Mouse (Mus musculus): ENCODE measurements around the gene Slc4a1. TPM values are rescaled to one million over a fixed set of nuclear protein-coding genes. Genes with fewer than 3 reads are reported as not detected.
"Not testable (repeated sequence)": the region's sequence is repeated elsewhere in the genome, so short reads cannot be mapped to it uniquely, and the experiment has no call there.

The Slc4a1 gene
- polyA plus RNA-seq, 1 experiment from 2014 or later = 4.4 TPM

DNA sequence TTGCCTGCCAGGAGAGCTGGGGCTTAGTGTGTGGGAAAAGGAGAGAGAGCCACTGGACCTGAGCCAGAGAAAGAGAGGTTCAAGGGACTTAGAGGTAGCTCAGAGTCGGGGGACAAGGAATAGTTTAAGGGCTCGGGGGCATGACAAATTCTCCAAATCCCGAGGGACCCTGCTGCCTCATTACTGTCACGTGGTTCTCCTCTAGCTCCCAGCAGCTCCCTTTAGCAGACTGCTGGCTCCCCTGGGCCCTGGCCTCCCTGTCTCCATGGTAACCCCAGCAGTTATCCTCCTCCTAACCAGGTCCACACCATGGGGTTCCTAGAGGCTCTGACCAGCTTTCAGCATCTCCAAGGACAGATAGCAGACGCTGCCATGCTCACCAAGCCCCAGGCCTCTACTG lies 29.2 kb upstream of the Slc4a1 start:
- peak overlapping the region; percentile 83 for H3K4me3 ChIP-seq
- H3K9me3 ChIP-seq = no peaks in the 10 kb centered on the region
- peak overlapping the region; percentile 94 for H3K9ac ChIP-seq
- H3K27ac ChIP-seq = peak overlapping the region; percentile 98
- H3K36me3 ChIP-seq = peaks cover 22% of the 10 kb centered on the region
- H3K4me2 ChIP-seq = peak overlapping the region; percentile 97
- 5% methylated on average over 5 of the region's 5 CpGs for WGBS
- peaks cover 70% of the 10 kb centered on the region for H3K4me1 ChIP-seq (replicated peaks)
- 0 out of 2 replicates have a peak, but pooled peaks have one; percentile 15 for ATAC-seq (ENCODE audit: low FRiP score)
- H3K27me3 ChIP-seq = peaks cover 16% of the 10 kb centered on the region

GRCm38 (mm10) chr11:102394421-102395124 lies 28.6 kb upstream of the Slc4a1 start:
- H3K4me1 ChIP-seq (replicated peaks) = peaks cover 64% of the 10 kb centered on the region
- H3K9me3 ChIP-seq = no peaks in the 10 kb centered on the region
- H3K9ac ChIP-seq = peak overlapping the region; percentile 94
- peak overlapping the region; percentile 83 for H3K4me3 ChIP-seq
- no peak for ATAC-seq (ENCODE audit: low FRiP score)
- 70% methylated on average over 9 of the region's 9 CpGs for WGBS
- H3K27me3 ChIP-seq = peaks cover 12% of the 10 kb centered on the region
- H3K27ac ChIP-seq = peak overlapping the region; percentile 98
- H3K36me3 ChIP-seq = peaks cover 16% of the 10 kb centered on the region
- H3K4me2 ChIP-seq = peak overlapping the region; percentile 97

- 6% methylated on average over 17 of the region's 17 CpGs for WGBS
- Histone ChIP-seq H3K36me3 (peaks cover 9% of the 10 kb centered on the region), H3K4me2 (peak overlapping the region; percentile 97), H3K4me3 (peak overlapping the region; percentile 83), H3K4me1 (replicated peaks) (peaks cover 57% of the 10 kb centered on the region), H3K9ac (peak overlapping the region; percentile 94), H3K9me3 (no peaks in the 10 kb centered on the region), H3K27ac (peak overlapping the region; percentile 98), H3K27me3 (peaks cover 6% of the 10 kb centered on the region; the same call in 1 of the 2 replicates)
- peak; percentile 64 for ATAC-seq (ENCODE audit: low FRiP score)
Observed at GRCm38 (mm10) chr11:102393719-102394420, 27.9 kb upstream of the Slc4a1 start.

DNA sequence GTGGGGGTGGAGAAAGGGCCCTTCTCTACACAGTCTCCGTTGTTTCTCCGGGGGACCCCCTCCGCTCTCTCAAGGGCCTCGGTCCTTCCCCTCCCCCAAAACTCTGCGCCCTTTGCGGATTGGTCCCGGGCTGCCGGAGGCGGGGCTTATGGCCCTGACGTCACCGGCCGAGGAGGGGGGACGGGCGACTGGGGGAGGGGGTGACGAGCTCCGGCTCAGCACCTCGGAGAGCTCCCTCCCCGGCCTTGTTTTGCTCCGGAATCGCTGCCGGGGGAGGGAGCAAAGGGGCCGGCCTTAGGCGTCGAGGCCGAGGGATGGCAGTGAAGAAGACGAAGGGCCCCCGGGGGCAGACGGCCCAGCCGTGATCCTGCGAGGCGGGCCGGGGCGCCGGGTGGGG lies 27.2 kb upstream of the Slc4a1 start, which contains the start of gene Rundc3a:
Gene Rundc3a (plus strand): TSS at position 166 of the 397 bp plus-strand sequence.
- peak within 1 kb of the TSS; percentile 94 for H3K9ac ChIP-seq
- peak; percentile 87 for ATAC-seq (ENCODE audit: low FRiP score)
- peak within 1 kb of the TSS; percentile 83 for H3K4me3 ChIP-seq
- H3K36me3 ChIP-seq = peaks cover 4% of the 10 kb centered on the region
- H3K27me3 ChIP-seq = peaks cover 4% of the 10 kb centered on the region; the same call in 1 of the 2 replicates
- H3K4me1 ChIP-seq (replicated peaks) = peaks cover 52% of the 10 kb centered on the region
- H3K9me3 ChIP-seq = no peaks in the 10 kb centered on the region
- peak within 1 kb of the TSS; percentile 98 for H3K27ac ChIP-seq
- under 1% methylated on average over 34 of the region's 34 CpGs for WGBS
- peak within 1 kb of the TSS; percentile 97 for H3K4me2 ChIP-seq

DNA sequence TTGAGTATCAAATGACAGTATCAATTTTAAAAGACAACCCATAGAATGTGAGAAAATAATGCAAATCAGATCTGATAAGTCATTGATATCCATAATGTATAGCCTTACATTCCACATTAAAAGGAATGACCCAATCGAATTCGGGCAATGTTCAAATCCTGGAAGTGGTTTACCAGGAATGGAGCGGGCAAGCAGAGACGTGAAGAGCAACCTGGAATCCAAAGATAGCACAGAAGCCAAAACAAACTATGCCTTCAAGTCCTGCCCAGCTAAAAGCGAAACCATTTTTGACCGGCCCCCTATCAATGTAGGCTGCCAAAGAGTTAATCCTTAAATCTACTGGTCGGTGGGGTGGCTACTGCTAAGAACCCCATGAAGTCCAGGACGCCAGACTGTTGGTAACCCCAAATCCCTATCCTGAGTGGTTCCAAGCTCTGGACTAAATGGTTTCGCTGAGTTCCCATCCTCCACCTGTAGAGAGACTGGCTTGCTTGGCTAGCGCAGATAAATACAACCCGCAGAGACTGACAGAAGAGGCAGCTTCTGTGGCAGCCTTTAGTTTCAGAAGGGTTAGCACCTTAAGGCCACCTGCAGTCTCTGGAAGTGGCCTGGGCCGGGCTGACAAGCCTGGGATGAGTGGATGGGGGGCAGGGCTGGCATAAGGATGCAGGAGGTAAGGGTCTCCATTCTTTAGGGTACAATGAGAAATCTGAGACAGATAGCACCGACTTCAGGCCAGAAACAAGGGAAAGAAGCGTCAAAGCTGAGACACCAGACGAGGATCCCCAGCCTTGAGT lies 26.6 kb upstream of the Slc4a1 start:
- Histone ChIP-seq H3K36me3 (no peaks in the 10 kb centered on the region), H3K9ac (peak overlapping the region; percentile 94), H3K27ac (peak overlapping the region; percentile 98), H3K27me3 (no peaks in the 10 kb centered on the region), H3K4me3 (peak overlapping the region; percentile 83), H3K4me2 (peak overlapping the region; percentile 97), H3K9me3 (no peaks in the 10 kb centered on the region), H3K4me1 (replicated peaks) (peaks cover 46% of the 10 kb centered on the region)
- peak; percentile 36 for ATAC-seq (ENCODE audit: low FRiP score)
- 24% methylated on average over 15 of the region's 15 CpGs for WGBS

- H3K27ac ChIP-seq; H3K27me3 ChIP-seq; H3K9ac ChIP-seq; H3K9me3 ChIP-seq; ATAC-seq (ENCODE audit: low FRiP score); H3K36me3 ChIP-seq; H3K4me3 ChIP-seq; H3K4me2 ChIP-seq: not testable (repeated sequence)
- 91% methylated on average over 4 of the region's 5 CpGs for WGBS
- peaks cover 14% of the 10 kb centered on the region for H3K4me1 ChIP-seq (replicated peaks)
Observed at GRCm38 (mm10) chr11:102389436-102389835, 23.4 kb upstream of the Slc4a1 start.

GRCm38 (mm10) chr11:102386121-102386520 lies 20.1 kb upstream of the Slc4a1 start:
- no peak for ATAC-seq (ENCODE audit: low FRiP score)
- H3K4me2 ChIP-seq = no peak overlapping the region
- 74% methylated on average over 5 of the region's 5 CpGs for WGBS
- no peaks in the 10 kb centered on the region for H3K9me3 ChIP-seq
- H3K27me3 ChIP-seq = 0 out of 2 replicates have a peak, but pooled peaks cover 6% of the 10 kb centered on the region
- no peaks in the 10 kb centered on the region for H3K36me3 ChIP-seq
- no peak overlapping the region for H3K9ac ChIP-seq
- 0 out of 2 replicates have a peak, but pooled peaks cover 4% of the 10 kb centered on the region for H3K4me1 ChIP-seq (replicated peaks)
- no peak overlapping the region for H3K4me3 ChIP-seq
- H3K27ac ChIP-seq = no peak overlapping the region

- Histone ChIP-seq H3K9ac (no peak overlapping the region), H3K27ac (no peak overlapping the region), H3K36me3 (no peaks in the 10 kb centered on the region), H3K4me3 (no peak overlapping the region), H3K4me2 (no peak overlapping the region), H3K27me3 (0 out of 2 replicates have a peak, but pooled peaks cover 6% of the 10 kb centered on the region), H3K4me1 (replicated peaks) (0 out of 2 replicates have a peak, but pooled peaks cover 4% of the 10 kb centered on the region), H3K9me3 (no peaks in the 10 kb centered on the region)
- no peak for ATAC-seq (ENCODE audit: low FRiP score)
- 50% methylated on average over 4 of the region's 4 CpGs for WGBS
Observed at GRCm38 (mm10) chr11:102385075-102385474, 19.1 kb upstream of the Slc4a1 start.

DNA sequence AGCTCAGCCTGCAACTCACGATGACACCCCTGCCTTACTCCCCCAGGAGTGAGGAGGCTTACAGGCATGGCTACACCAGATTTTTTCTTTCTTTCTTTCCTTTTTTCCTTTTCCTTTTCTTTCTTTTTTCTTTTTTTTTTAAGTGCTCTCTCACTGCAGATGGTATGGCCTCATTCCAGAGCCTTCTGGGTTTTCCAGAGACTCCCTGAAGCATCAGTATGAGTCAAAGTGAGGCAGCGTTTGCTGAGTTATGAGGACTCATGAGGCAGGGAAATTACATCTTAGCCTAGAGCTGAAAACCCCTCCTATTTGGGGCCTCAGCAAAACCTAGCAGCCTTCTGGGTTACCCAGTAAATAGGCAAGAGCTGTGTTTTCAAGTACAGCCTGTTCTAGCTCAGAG lies 18.4 kb upstream of the Slc4a1 start:
- 83% methylated on average over 2 of the region's 2 CpGs for WGBS
- ATAC-seq (ENCODE audit: low FRiP score) = no peak

DNA sequence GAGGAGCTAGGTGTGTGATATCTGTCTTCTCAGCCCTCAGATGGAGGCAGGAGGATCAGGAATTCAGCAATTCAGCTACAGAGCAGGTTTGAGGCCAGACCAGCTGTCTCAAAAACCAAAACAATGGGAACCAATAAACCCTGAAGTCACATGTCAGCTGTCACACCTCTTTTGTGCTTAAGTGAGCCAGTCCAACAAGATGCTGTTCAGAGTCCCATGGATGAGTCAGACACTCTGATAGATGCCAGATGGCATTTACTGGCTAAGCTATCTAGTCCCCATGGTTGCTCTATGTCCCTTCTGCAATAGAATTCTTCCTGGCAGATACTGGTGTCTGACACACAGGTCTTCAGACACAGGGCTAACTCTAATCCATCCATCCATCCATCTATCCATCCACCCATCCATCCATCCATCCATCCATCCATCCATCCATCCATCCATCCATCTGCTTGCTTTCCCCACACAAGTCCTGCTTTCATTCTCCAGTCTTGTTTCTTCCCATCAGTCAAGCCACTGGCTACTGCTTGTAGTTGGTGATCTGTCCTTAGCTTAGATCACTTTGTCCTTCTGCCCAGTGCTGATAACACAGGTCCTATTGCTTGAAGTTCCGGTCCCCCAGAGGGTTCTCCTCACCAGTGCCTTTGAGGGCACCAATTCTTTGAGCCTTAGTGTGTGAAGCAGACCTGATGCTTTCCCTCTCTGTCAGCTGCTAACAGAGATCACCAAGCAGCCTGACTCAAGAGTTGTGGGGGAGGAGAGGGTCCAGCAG lies 17.5 kb upstream of the Slc4a1 start:
- no peak overlapping the region for H3K9ac ChIP-seq
- no peaks in the 10 kb centered on the region for H3K36me3 ChIP-seq
- no peak overlapping the region for H3K4me3 ChIP-seq
- H3K27ac ChIP-seq = no peak overlapping the region
- no peak overlapping the region for H3K4me2 ChIP-seq
- H3K9me3 ChIP-seq = no peaks in the 10 kb centered on the region
- 0 out of 2 replicates have a peak, but pooled peaks cover 6% of the 10 kb centered on the region for H3K27me3 ChIP-seq
- no peak for ATAC-seq (ENCODE audit: low FRiP score)
- H3K4me1 ChIP-seq (replicated peaks) = 0 out of 2 replicates have a peak, but pooled peaks cover 4% of the 10 kb centered on the region
- WGBS = 91% methylated on average over 1 of the region's 1 CpGs

More for the DNA sequence above, 18.4 kb upstream of the Slc4a1 start:
- Histone ChIP-seq H3K4me1 (replicated peaks) (0 out of 2 replicates have a peak, but pooled peaks cover 4% of the 10 kb centered on the region), H3K4me2 (no peak overlapping the region), H3K9me3 (no peaks in the 10 kb centered on the region), H3K4me3 (no peak overlapping the region), H3K27me3 (0 out of 2 replicates have a peak, but pooled peaks cover 6% of the 10 kb centered on the region), H3K36me3 (no peaks in the 10 kb centered on the region), H3K27ac (no peak overlapping the region), H3K9ac (no peak overlapping the region)

- Histone ChIP-seq H3K4me3 (no peak overlapping the region), H3K4me1 (replicated peaks) (0 out of 2 replicates have a peak, but pooled peaks cover 4% of the 10 kb centered on the region), H3K9ac (no peak overlapping the region), H3K4me2 (no peak overlapping the region), H3K36me3 (no peaks in the 10 kb centered on the region), H3K27ac (no peak overlapping the region), H3K27me3 (0 out of 2 replicates have a peak, but pooled peaks cover 6% of the 10 kb centered on the region), H3K9me3 (no peaks in the 10 kb centered on the region)
- WGBS = 87% methylated on average over 3 of the region's 3 CpGs
- ATAC-seq (ENCODE audit: low FRiP score) = no peak
Observed at GRCm38 (mm10) chr11:102382794-102383193, 16.8 kb upstream of the Slc4a1 start.

Data from hindbrain, embryonic 13.5 days (tissue).